Mouse (Mus musculus): ENCODE measurements around the gene Slc7a11. TPM values are rescaled to one million over a fixed set of nuclear protein-coding genes. Genes with fewer than 3 reads are reported as not detected.

Gene Slc7a11
- polyA plus RNA-seq, 2 experiments: 0.15 TPM

DNA sequence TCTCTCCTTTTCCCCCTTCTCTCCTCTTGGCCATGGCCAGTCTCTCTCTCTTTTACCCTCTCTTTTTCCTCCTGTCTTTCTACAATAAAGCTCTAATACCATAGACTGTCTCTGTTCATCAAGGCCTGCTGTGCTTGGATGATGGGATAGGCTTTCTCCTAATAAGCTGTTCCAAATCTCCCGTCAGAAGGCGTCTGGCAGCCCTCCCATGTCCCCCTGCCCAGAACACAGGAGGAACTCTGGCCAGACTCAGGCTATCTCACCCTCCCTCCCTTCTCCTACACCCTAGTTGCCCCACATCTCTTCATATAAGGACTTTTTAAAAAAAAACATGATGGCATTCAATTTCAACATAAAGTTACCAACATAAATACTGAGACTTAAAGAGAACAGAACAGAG is 456.2 kb downstream of the Slc7a11 start:
- H3K4me3 ChIP-seq (ENCODE audit: insufficient read depth in 1 of 2, low read depth in 2 of 2, low read length in 2 of 2): no peak overlapping the region
- no peak for ATAC-seq (ENCODE audit: insufficient read depth)
- no peak overlapping the region for H3K27ac ChIP-seq
- no peak overlapping the region for H3K4me2 ChIP-seq (ENCODE audit: low read depth)
- H3K9ac ChIP-seq (replicated peaks): no peak overlapping the region
- no peaks in the 10 kb centered on the region for H3K36me3 ChIP-seq (replicated peaks; ENCODE audit: control insufficient read depth, insufficient read depth, low read depth)
- 26% methylated on average over 2 of the region's 2 CpGs for WGBS (ENCODE audit: insufficient replicate concordance)
- H3K9me3 ChIP-seq (ENCODE audit: control insufficient read depth, low read length): no peaks in the 10 kb centered on the region
- no peaks in the 10 kb centered on the region for H3K4me1 ChIP-seq (replicated peaks; ENCODE audit: control insufficient read depth in 2 of 2, insufficient read depth in 2 of 2, low read length in 1 of 2)
- DNase-seq (ENCODE audit: low read depth in 3 of 3, low spot score in 3 of 3): no peak
- no peak for TF ChIP-seq CTCF (IDR thresholded peaks at IDR 0.05; ENCODE audit: low read depth)
- no peak for TF ChIP-seq EP300 (IDR thresholded peaks at IDR 0.05; ENCODE audit: low read depth)
- no peaks in the 10 kb centered on the region for H3K27me3 ChIP-seq (ENCODE audit: control insufficient read depth, insufficient read depth, low read length)

DNA sequence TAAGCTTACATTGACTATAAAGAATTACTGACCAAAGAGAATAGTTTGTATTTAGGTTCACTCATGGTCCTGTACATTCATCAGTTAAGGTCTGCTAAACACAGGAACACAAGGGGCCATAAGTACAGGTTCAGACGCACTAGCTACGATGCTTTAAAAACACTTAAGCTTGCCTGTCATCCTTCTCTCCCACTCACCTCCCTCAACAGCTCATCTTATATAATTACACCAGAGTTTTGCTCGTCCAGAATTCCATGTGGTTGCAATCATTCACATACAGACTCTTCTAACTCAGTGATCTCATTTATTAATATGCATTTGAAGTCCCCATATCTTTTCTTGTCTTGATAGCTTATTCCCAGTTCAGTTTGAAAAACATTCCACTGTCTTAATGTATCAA is 458.6 kb downstream of the Slc7a11 start:
- DNase-seq (ENCODE audit: low read depth in 3 of 3, low spot score in 3 of 3) (no peak), ATAC-seq (ENCODE audit: insufficient read depth) (no peak)
- 60% methylated on average over 3 of the region's 3 CpGs for WGBS (ENCODE audit: insufficient replicate concordance)
- Histone ChIP-seq H3K4me2 (ENCODE audit: low read depth) (no peak overlapping the region), H3K36me3 (replicated peaks; ENCODE audit: control insufficient read depth, insufficient read depth, low read depth) (no peaks in the 10 kb centered on the region), H3K4me3 (ENCODE audit: insufficient read depth in 1 of 2, low read depth in 2 of 2, low read length in 2 of 2) (no peak overlapping the region), H3K27me3 (ENCODE audit: control insufficient read depth, insufficient read depth, low read length) (no peaks in the 10 kb centered on the region), H3K9ac (replicated peaks) (no peak overlapping the region), H3K4me1 (replicated peaks; ENCODE audit: control insufficient read depth in 2 of 2, insufficient read depth in 2 of 2, low read length in 1 of 2) (no peaks in the 10 kb centered on the region), H3K27ac (no peak overlapping the region), H3K9me3 (ENCODE audit: control insufficient read depth, low read length) (no peaks in the 10 kb centered on the region)
- TF ChIP-seq EP300 (IDR thresholded peaks at IDR 0.05; ENCODE audit: low read depth) (no peak), CTCF (IDR thresholded peaks at IDR 0.05; ENCODE audit: low read depth) (no peak)

DNA sequence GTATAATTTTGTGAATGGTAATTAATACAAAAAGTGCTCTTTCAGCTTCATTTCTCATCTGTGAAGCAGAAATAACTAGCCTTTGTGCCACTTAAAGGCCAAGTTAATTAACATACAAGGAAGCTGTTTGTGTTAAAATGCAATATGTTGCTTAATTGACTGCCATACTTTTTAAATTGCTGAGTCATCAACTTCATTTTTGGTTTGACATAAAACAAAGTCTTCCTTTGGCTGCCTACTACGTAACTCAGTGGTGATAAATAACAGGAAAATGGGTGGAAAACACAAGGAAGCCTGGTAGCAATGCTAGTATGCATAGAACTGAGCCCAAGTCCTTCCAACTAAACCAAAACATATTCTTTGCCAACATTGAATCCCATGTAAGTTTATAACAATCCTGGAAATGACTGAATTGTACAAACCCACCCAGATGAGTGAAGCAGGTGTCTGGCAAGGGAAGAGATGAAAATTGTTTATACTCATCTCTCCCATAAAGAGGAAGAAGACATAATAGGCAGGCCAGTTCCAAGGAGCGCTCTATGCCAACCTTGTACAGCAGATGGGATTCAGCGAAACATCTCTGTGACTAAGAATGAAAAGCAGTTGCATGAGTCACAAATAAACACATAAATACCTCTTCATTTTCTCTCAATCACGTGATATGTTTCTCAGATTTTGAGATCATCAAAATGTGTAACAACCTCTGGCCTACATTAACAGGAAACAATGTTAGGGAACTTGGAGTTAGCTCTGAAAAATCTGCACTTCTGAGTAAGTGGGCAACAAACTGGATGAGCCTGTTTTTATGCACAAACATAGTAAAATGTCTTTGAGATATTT is 459.8 kb downstream of the Slc7a11 start:
- Histone ChIP-seq H3K4me3 (ENCODE audit: insufficient read depth in 1 of 2, low read depth in 2 of 2, low read length in 2 of 2) (no peak overlapping the region), H3K27ac (no peak overlapping the region), H3K4me1 (replicated peaks; ENCODE audit: control insufficient read depth in 2 of 2, insufficient read depth in 2 of 2, low read length in 1 of 2) (no peaks in the 10 kb centered on the region), H3K4me2 (ENCODE audit: low read depth) (no peak overlapping the region), H3K27me3 (ENCODE audit: control insufficient read depth, insufficient read depth, low read length) (no peaks in the 10 kb centered on the region), H3K9me3 (ENCODE audit: control insufficient read depth, low read length) (no peaks in the 10 kb centered on the region), H3K9ac (replicated peaks) (no peak overlapping the region), H3K36me3 (replicated peaks; ENCODE audit: control insufficient read depth, insufficient read depth, low read depth) (no peaks in the 10 kb centered on the region)
- DNase-seq (ENCODE audit: low read depth in 3 of 3, low spot score in 3 of 3) (no peak), ATAC-seq (ENCODE audit: insufficient read depth) (no peak)
- TF ChIP-seq EP300 (IDR thresholded peaks at IDR 0.05; ENCODE audit: low read depth) (no peak), CTCF (IDR thresholded peaks at IDR 0.05; ENCODE audit: low read depth) (no peak)
- 56% methylated on average over 4 of the region's 4 CpGs for WGBS (ENCODE audit: insufficient replicate concordance)

DNA sequence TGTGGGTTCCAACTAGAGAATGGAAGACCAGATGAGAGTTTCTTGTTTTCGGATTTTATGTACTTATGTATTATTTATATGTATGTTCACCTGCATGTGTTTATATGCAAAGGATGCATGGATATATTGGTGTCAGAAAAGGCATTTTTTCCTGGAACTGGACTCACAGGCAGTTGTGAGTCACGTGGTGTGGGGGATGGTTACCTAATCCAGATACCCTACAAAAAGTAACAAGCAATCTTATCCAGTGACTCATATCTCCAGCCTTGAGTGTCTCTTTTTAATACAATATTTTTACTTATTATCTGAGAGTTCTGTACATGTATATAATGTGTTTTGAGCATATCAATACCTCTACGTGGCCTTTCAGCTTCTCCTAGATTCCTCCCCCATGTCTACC is 469.4 kb downstream of the Slc7a11 start:
- Histone ChIP-seq H3K36me3 (replicated peaks; ENCODE audit: control insufficient read depth, insufficient read depth, low read depth) (no peaks in the 10 kb centered on the region), H3K27ac (no peak overlapping the region), H3K27me3 (ENCODE audit: control insufficient read depth, insufficient read depth, low read length) (no peaks in the 10 kb centered on the region), H3K4me1 (replicated peaks; ENCODE audit: control insufficient read depth in 2 of 2, insufficient read depth in 2 of 2, low read length in 1 of 2) (no peaks in the 10 kb centered on the region), H3K9me3 (ENCODE audit: control insufficient read depth, low read length) (no peaks in the 10 kb centered on the region), H3K4me2 (ENCODE audit: low read depth) (no peak overlapping the region), H3K4me3 (ENCODE audit: insufficient read depth in 1 of 2, low read depth in 2 of 2, low read length in 2 of 2) (no peak overlapping the region), H3K9ac (replicated peaks) (no peak overlapping the region)
- DNase-seq (ENCODE audit: low read depth in 3 of 3, low spot score in 3 of 3) (no peak), ATAC-seq (ENCODE audit: insufficient read depth) (no peak)
- TF ChIP-seq CTCF (IDR thresholded peaks at IDR 0.05; ENCODE audit: low read depth): no peak
- no peak for TF ChIP-seq EP300 (IDR thresholded peaks at IDR 0.05; ENCODE audit: low read depth)
- WGBS (ENCODE audit: insufficient replicate concordance): 55% methylated on average over 3 of the region's 3 CpGs

DNA sequence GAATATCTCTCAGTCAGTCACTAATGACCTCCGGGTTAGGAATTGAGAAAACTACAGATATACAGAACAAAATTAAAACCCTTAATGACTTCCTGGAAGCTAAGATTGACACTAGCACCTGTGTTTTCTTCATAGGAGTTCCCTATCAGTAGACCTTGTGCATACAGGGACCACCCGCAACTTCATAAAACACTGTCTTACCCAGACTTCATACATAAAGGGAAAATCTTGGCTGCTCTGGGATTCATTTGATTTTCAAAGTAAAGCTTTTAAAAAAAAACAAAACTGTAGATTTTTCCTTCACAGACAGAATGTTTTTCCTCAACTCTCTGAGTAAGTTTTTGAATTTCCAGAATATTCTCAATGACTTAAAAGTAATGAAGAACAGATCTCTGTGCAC is 477.8 kb downstream of the Slc7a11 start:
- Histone ChIP-seq H3K4me1 (replicated peaks; ENCODE audit: control insufficient read depth in 2 of 2, insufficient read depth in 2 of 2, low read length in 1 of 2) (no peaks in the 10 kb centered on the region), H3K27me3 (ENCODE audit: control insufficient read depth, insufficient read depth, low read length) (no peaks in the 10 kb centered on the region), H3K9me3 (ENCODE audit: control insufficient read depth, low read length) (no peaks in the 10 kb centered on the region), H3K36me3 (replicated peaks; ENCODE audit: control insufficient read depth, insufficient read depth, low read depth) (no peaks in the 10 kb centered on the region), H3K4me3 (ENCODE audit: insufficient read depth in 1 of 2, low read depth in 2 of 2, low read length in 2 of 2) (no peak overlapping the region), H3K27ac (no peak overlapping the region), H3K4me2 (ENCODE audit: low read depth) (no peak overlapping the region), H3K9ac (replicated peaks) (no peak overlapping the region)
- DNase-seq (ENCODE audit: low read depth in 3 of 3, low spot score in 3 of 3) (no peak), ATAC-seq (ENCODE audit: insufficient read depth) (no peak)
- WGBS (ENCODE audit: insufficient replicate concordance): 76% methylated on average over 2 of the region's 2 CpGs
- TF ChIP-seq CTCF (IDR thresholded peaks at IDR 0.05; ENCODE audit: low read depth) (no peak), EP300 (IDR thresholded peaks at IDR 0.05; ENCODE audit: low read depth) (no peak)

Data from liver, embryonic 14.5 days (tissue).